Mouse (Mus musculus): ENCODE results near the gene Gm28729.

GRCm38 (mm10) chr9:96469556-96470265 is 55.4 kb downstream of the Gm28729 start:
- TF ChIP-seq CTCF (conservative IDR thresholded peaks at IDR 0.05; ENCODE audit: low read length): no peak
- TF ChIP-seq NANOG (IDR thresholded peaks at IDR 0.05; ENCODE audit: borderline replicate concordance, low read length): no peak
- TF ChIP-seq POU5F1 (IDR thresholded peaks at IDR 0.05; ENCODE audit: borderline replicate concordance, low read length): no peak
